Comparison of ENCODE assay signal across 7 mouse cellular contexts in genomic region chr15:100598883-100599275, GRCm38 (mm10). TPM values are rescaled to one million over a fixed set of nuclear protein-coding genes. Genes with fewer than 3 reads are reported as not detected.
DNase-seq lines count a peak whose midpoint lies in the region; ATAC-seq and TF ChIP-seq lines count a peak whose summit lies in the region.

No protein-coding gene starts in this region.

- no peak for TF ChIP-seq RAD21 in CH12.LX (IDR thresholded peaks at IDR 0.05; ENCODE audit: low read depth, low read length)

- TF ChIP-seq POLR2A in CH12.LX (IDR thresholded peaks at IDR 0.05; ENCODE audit: low read depth, low read length), result no peak

- peaks cover 18 to 47% of the 10 kb centered on the region in 2 experiments for H3K4me1 ChIP-seq in CH12.LX (ENCODE audit: control insufficient read depth in 1 of 2, insufficient read depth in 2 of 2)
- H3K4me1 ChIP-seq in embryonic facial prominence, embryonic 11.5 days (ENCODE audit: control insufficient read depth, insufficient read depth, low read length), result no peaks in the 10 kb centered on the region; the same call in 1 of the 2 replicates
- peaks cover 10% of the 10 kb centered on the region for H3K4me1 ChIP-seq in heart, embryonic 16.5 days (ENCODE audit: control insufficient read depth, insufficient read depth, low read length)

- H3K79me2 ChIP-seq in CH12.LX (replicated peaks; ENCODE audit: control insufficient read depth, extremely low read depth, insufficient read depth, poor library complexity, severe bottlenecking), result no peaks in the 10 kb centered on the region

- H3K27ac ChIP-seq in CH12.LX (ENCODE audit: insufficient read depth, low read depth), result no peak overlapping the region
- no peak overlapping the region for H3K27ac ChIP-seq in embryonic facial prominence, embryonic 11.5 days (replicated peaks; ENCODE audit: low read depth, low read length)
- H3K27ac ChIP-seq in heart, embryonic 16.5 days (ENCODE audit: low read length), result peak overlapping the region; percentile 79

- H3K4me2 ChIP-seq in CH12.LX (ENCODE audit: insufficient read depth, low read depth, poor library complexity, severe bottlenecking), result peak overlapping the region; percentile 77
- peak overlapping the region; percentile 92 for H3K4me2 ChIP-seq in embryonic facial prominence, embryonic 11.5 days (ENCODE audit: low read depth, low read length)
- H3K4me2 ChIP-seq in heart, embryonic 16.5 days (ENCODE audit: low read depth, low read length), result peak overlapping the region; percentile 99

- no peaks in the 10 kb centered on the region for H3K36me3 ChIP-seq in CH12.LX (replicated peaks in 1 of 2; ENCODE audit: control insufficient read depth in 1 of 2, insufficient read depth in 1 of 2, low read length in 1 of 2)
- no peaks in the 10 kb centered on the region for H3K36me3 ChIP-seq in embryonic facial prominence, embryonic 11.5 days (replicated peaks; ENCODE audit: control insufficient read depth, insufficient read depth, low read depth, low read length)
- H3K36me3 ChIP-seq in heart, embryonic 16.5 days (ENCODE audit: control insufficient read depth, insufficient read depth), result no peaks in the 10 kb centered on the region

- H3K9ac ChIP-seq in CH12.LX (ENCODE audit: insufficient read depth, low read depth), result peak overlapping the region; percentile 95
- H3K9ac ChIP-seq in embryonic facial prominence, embryonic 11.5 days (replicated peaks; ENCODE audit: low read length), result peak overlapping the region; percentile 84
- H3K9ac ChIP-seq in heart, embryonic 16.5 days (ENCODE audit: low read length), result peak overlapping the region; percentile 91

- dilution Hi-C loops in CH12.LX (cut with MboI; ENCODE audit: extremely low pct_ligation_motif_present, extremely low pct_unique_long_range_greater_than_20kb, low sequenced_read_pairs), result no loop called here

- DNase-seq in CH12.LX (ENCODE audit: extremely low read depth) (peak; percentile 21), MN1 (ENCODE audit: low spot score) (peak; percentile 69)
- peak; percentile 38 for DNase-seq in embryonic facial prominence, embryonic 11.5 days (ENCODE audit: low spot score)
- peak; percentile 68 to 77 for DNase-seq in kidney, postnatal 25 days
- DNase-seq in lung, postnatal 4 days, result peak; percentile 75 to 79
- peak; percentile 43 for DNase-seq in right cerebral cortex, postnatal 25 days

- TF ChIP-seq CTCF in CH12.LX (conservative IDR thresholded peaks at IDR 0.05 in 1 of 2, IDR thresholded peaks at IDR 0.05 in 1 of 2; ENCODE audit: low read depth in 2 of 2, low read length in 2 of 2), result no peak

- peak overlapping the region; percentile 63 to 90 (median 64) for H3K4me3 ChIP-seq in CH12.LX (replicated peaks in 1 of 3; ENCODE audit: low read depth in 2 of 3, low read length in 2 of 3, poor library complexity in 1 of 3)
- H3K4me3 ChIP-seq in embryonic facial prominence, embryonic 11.5 days (ENCODE audit: low read depth, low read length), result peak overlapping the region; percentile 77
- H3K4me3 ChIP-seq in heart, embryonic 16.5 days (ENCODE audit: low read length), result peak overlapping the region; percentile 82

- H3K27me3 ChIP-seq in CH12.LX (replicated peaks), result peaks cover 18% of the 10 kb centered on the region
- H3K27me3 ChIP-seq in embryonic facial prominence, embryonic 11.5 days (ENCODE audit: control insufficient read depth, insufficient read depth, low read length), result peaks cover 14% of the 10 kb centered on the region
- H3K27me3 ChIP-seq in heart, embryonic 16.5 days (ENCODE audit: control insufficient read depth, insufficient read depth, low read length), result peaks cover 8% of the 10 kb centered on the region; the same call in 1 of the 2 replicates

- H3K9me3 ChIP-seq in CH12.LX (replicated peaks; ENCODE audit: low read length), result no peaks in the 10 kb centered on the region
- H3K9me3 ChIP-seq in embryonic facial prominence, embryonic 11.5 days (replicated peaks; ENCODE audit: control insufficient read depth, low read length), result no peaks in the 10 kb centered on the region
- H3K9me3 ChIP-seq in heart, embryonic 16.5 days (replicated peaks; ENCODE audit: control insufficient read depth, low read length), result no peaks in the 10 kb centered on the region

- no peak for TF ChIP-seq EP300 in CH12.LX (IDR thresholded peaks at IDR 0.05; ENCODE audit: low read length)

- no peak for ATAC-seq in embryonic facial prominence, embryonic 11.5 days (replicated peaks; ENCODE audit: insufficient number of reproducible peaks, low FRiP score, low TSS enrichment, low read depth)
- peak; percentile 19; the same call in 1 of the 2 replicates for ATAC-seq in heart, embryonic 16.5 days (replicated peaks; ENCODE audit: extremely low read depth, insufficient read depth, low FRiP score)

- WGBS in embryonic facial prominence, embryonic 11.5 days, result 3% methylated on average over 12 of the region's 12 CpGs
- under 1% methylated on average over 12 of the region's 12 CpGs for WGBS in heart, embryonic 16.5 days

- in situ Hi-C loops in CH12.LX (cut with MboI; ENCODE audit: low pct_ligation_motif_present, low pct_unique_long_range_greater_than_20kb, low sequenced_read_pairs), result no loop called here

TF ChIP-seq in CH12.LX, 34 proteins besides CTCF, POLR2A, EP300 and RAD21:
- TF ChIP-seq ELF1 (IDR thresholded peaks at IDR 0.05; ENCODE audit: low read depth, low read length) (0 out of 2 replicates have a peak, but pooled peaks have one; percentile 20), MAZ (IDR thresholded peaks at IDR 0.05; ENCODE audit: low read depth, low read length) (no peak), SIN3A (IDR thresholded peaks at IDR 0.05; ENCODE audit: low read length) (0 out of 2 replicates have a peak, but pooled peaks have one; percentile 27), TCF12 (IDR thresholded peaks at IDR 0.05; ENCODE audit: low read depth, low read length) (0 out of 2 replicates have a peak, but pooled peaks have one; percentile 44), IRF4 (IDR thresholded peaks at IDR 0.05; ENCODE audit: low read depth, low read length) (0 out of 2 replicates have a peak, but pooled peaks have one; percentile 17), MYC (IDR thresholded peaks at IDR 0.05; ENCODE audit: low read depth, low read length) (no peak), CHD2 (IDR thresholded peaks at IDR 0.05; ENCODE audit: low read length) (0 out of 2 replicates have a peak, but pooled peaks have one; percentile 15)
TF ChIP-seq in CH12.LX: peak in this region for 5.

RNA-seq across cellular contexts. Expression of gene Pou6f1, which starts 0.9 kb away (rescaled TPM):
- total RNA-seq in CH12.LX (2012; rRNA removed) (3.5 and 7.4 TPM in 2 replicates), CH12.LX (2014; rRNA removed) (0.97 and 1.7 TPM in 2 replicates)
- 6.3 and 9.1 TPM in 2 replicates for polyA plus RNA-seq in CH12.LX (2012; ENCODE audit: insufficient read length, low read depth)
- 5.9 TPM in 2 replicates for polyA plus RNA-seq in embryonic facial prominence, embryonic 11.5 days (2014; fragmentation: Nextera tagmentation; extraction: Ambion mirVana)
- 3.3 and 5.6 TPM in 2 replicates for polyA plus RNA-seq in heart, embryonic 16.5 days (2015; fragmentation: Nextera tagmentation; extraction: Ambion mirVana)

RNA-seq across cellular contexts. Expression of gene Dazap2, which starts 16.3 kb away (rescaled TPM):
- total RNA-seq in CH12.LX (2012; rRNA removed) (56.0 and 63.8 TPM in 2 replicates), CH12.LX (2014; rRNA removed) (139 and 159 TPM in 2 replicates)
- 160 and 213 TPM in 2 replicates for polyA plus RNA-seq in CH12.LX (2012; ENCODE audit: insufficient read length, low read depth)
- 210 and 213 TPM in 2 replicates for polyA plus RNA-seq in embryonic facial prominence, embryonic 11.5 days (2014; fragmentation: Nextera tagmentation; extraction: Ambion mirVana)
- polyA plus RNA-seq in heart, embryonic 16.5 days (2015; fragmentation: Nextera tagmentation; extraction: Ambion mirVana), result 223 and 247 TPM in 2 replicates

RNA-seq across cellular contexts. Expression of gene Smagp, which starts 37.9 kb away (rescaled TPM):
- 4.9 and 7.0 TPM in 2 replicates for total RNA-seq in CH12.LX (2012; rRNA removed)
- total RNA-seq in CH12.LX (2014; rRNA removed), result 0.55 and 1.3 TPM in 2 replicates
- polyA plus RNA-seq in CH12.LX (2012; ENCODE audit: insufficient read length, low read depth), result 3.2 and 4.8 TPM in 2 replicates
- 4.0 and 5.4 TPM in 2 replicates for polyA plus RNA-seq in embryonic facial prominence, embryonic 11.5 days (2014; fragmentation: Nextera tagmentation; extraction: Ambion mirVana)
- 16.9 and 17.2 TPM in 2 replicates for polyA plus RNA-seq in heart, embryonic 16.5 days (2015; fragmentation: Nextera tagmentation; extraction: Ambion mirVana)

RNA-seq across cellular contexts. Expression of gene Tfcp2, which starts 47.1 kb away (rescaled TPM):
- total RNA-seq in CH12.LX (2012; rRNA removed), result 5.8 and 7.8 TPM in 2 replicates
- total RNA-seq in CH12.LX (2014; rRNA removed), result 6.3 and 6.8 TPM in 2 replicates
- polyA plus RNA-seq in CH12.LX (2012; ENCODE audit: insufficient read length, low read depth), result 5.3 and 5.9 TPM in 2 replicates
- 25.3 and 27.2 TPM in 2 replicates for polyA plus RNA-seq in embryonic facial prominence, embryonic 11.5 days (2014; fragmentation: Nextera tagmentation; extraction: Ambion mirVana)
- 16.0 and 19.2 TPM in 2 replicates for polyA plus RNA-seq in heart, embryonic 16.5 days (2015; fragmentation: Nextera tagmentation; extraction: Ambion mirVana)

Comparison
In these comparisons a context has a peak if more than half of its experiments do, and no peak if none do; other contexts are left out.
1. DNase-seq: peak in every context shown above with its lines; median percentile 77 in lung, postnatal 4 days; 72 in kidney, postnatal 25 days; 69 in MN1; 43 in right cerebral cortex, postnatal 25 days; 38 in embryonic facial prominence, embryonic 11.5 days; 21 in CH12.LX.